Mouse (Mus musculus) MEL (cell line): ENCODE data around the gene Sgtb. TPM values are rescaled to one million over a fixed set of nuclear protein-coding genes. Genes with fewer than 3 reads are reported as not detected.

Experiments
- DNase-seq: peaks from one replicate; pipeline ENCODE4 v3.0.0; 2011; ENCODE audit warnings: low read depth, low spot score
- H3K27ac ChIP-seq: 2 replicates; pipeline ENCODE4 v1.5.1; 2012; ENCODE audit warnings: low read depth, mild to moderate bottlenecking, control low read depth, low read length, moderate library complexity; ENCODE audit not compliant: control insufficient read depth
- H3K27me3 ChIP-seq, 2 experiments: fragments of 150-350 bp in 1 of 2; sonication (generic) in 1 of 2; 2 replicates each; pipeline ENCODE4 v1.6.1; 2012; ENCODE audit warnings: low read length in 2 of 2, mild to moderate bottlenecking in 2 of 2, improper control_type of control experiment in 1 of 2, moderate library complexity in 1 of 2; ENCODE audit not compliant: insufficient read depth in 2 of 2, control insufficient read depth in 1 of 2
- H3K36me3 ChIP-seq, 2 experiments: 2 replicates each; pipeline ENCODE4 v1.6.1; 2012 to 2014; ENCODE audit warnings: low read length in 2 of 2, improper control_type of control experiment in 1 of 2, inconsistent platforms in 1 of 2, mild to moderate bottlenecking in 1 of 2; ENCODE audit not compliant: insufficient read depth in 2 of 2, control insufficient read depth in 1 of 2
- H3K4me1 ChIP-seq, 2 experiments: fragments of 150-350 bp in 1 of 2; sonication (generic) in 1 of 2; 2 replicates each; pipeline ENCODE4 v1.6.1; 2012; ENCODE audit warnings: low read length in 2 of 2, improper control_type of control experiment in 1 of 2, mild to moderate bottlenecking in 1 of 2; ENCODE audit not compliant: insufficient read depth in 2 of 2, control insufficient read depth in 1 of 2
- H3K4me3 ChIP-seq, 2 experiments: fragments of 150-350 bp in 1 of 2; sonication (generic) in 1 of 2; 2 replicates each; pipeline ENCODE4 v1.5.1; 2012; ENCODE audit warnings: low read depth in 2 of 2, low read length in 2 of 2, mild to moderate bottlenecking in 2 of 2, moderate library complexity in 2 of 2, control low read depth in 1 of 2, improper control_type of control experiment in 1 of 2; ENCODE audit not compliant: control insufficient read depth in 1 of 2, insufficient read depth in 1 of 2
- H3K79me2 ChIP-seq: 2 replicates; pipeline ENCODE4 v1.6.1; 2012; ENCODE audit warnings: mild to moderate bottlenecking, low read length, moderate library complexity; ENCODE audit not compliant: control insufficient read depth, poor library complexity, insufficient read depth
- H3K9ac ChIP-seq: 2 replicates; pipeline ENCODE4 v1.6.1; 2012; ENCODE audit warnings: low read depth, mild to moderate bottlenecking, control low read depth, low read length, moderate library complexity; ENCODE audit not compliant: control insufficient read depth, poor library complexity, severe bottlenecking
- H3K9me3 ChIP-seq: fragments of 150-350 bp; sonication (generic); replicated peaks from 2 replicates; pipeline ENCODE4 v1.6.1; 2012; ENCODE audit warnings: mild to moderate bottlenecking, low read length, improper control_type of control experiment, moderate library complexity; ENCODE audit not compliant: insufficient read depth
- BHLHE40 ChIP-seq: IDR thresholded peaks from 2 replicates; pipeline ENCODE4 v1.6.1; 2012; ENCODE audit warnings: low read depth, mild to moderate bottlenecking, inconsistent platforms, low read length, improper control_type of control experiment, borderline replicate concordance
- CHD1 ChIP-seq: IDR thresholded peaks from 2 replicates; pipeline ENCODE4 v1.6.1; 2012; ENCODE audit warnings: low read depth, mild to moderate bottlenecking, inconsistent platforms, low read length, improper control_type of control experiment
- CTCF ChIP-seq, 3 experiments: IDR thresholded peaks in 2 of 3; conservative IDR thresholded peaks in 1 of 3; 2 replicates each; pipeline ENCODE4 v1.5.1; 2011 to 2012; ENCODE audit warnings: low read length in 3 of 3, low read depth in 2 of 3, mild to moderate bottlenecking in 2 of 3, improper control_type of control experiment in 1 of 3, inconsistent platforms in 1 of 3, mixed read lengths in 1 of 3, moderate library complexity in 1 of 3; ENCODE audit not compliant: control insufficient read depth in 1 of 3, insufficient read depth in 1 of 3, poor library complexity in 1 of 3, severe bottlenecking in 1 of 3
- EP300 ChIP-seq, 2 experiments: IDR thresholded peaks; 2 replicates each; pipeline ENCODE4 v1.6.1; 2011; ENCODE audit warnings: improper control_type of control experiment in 2 of 2, low read length in 2 of 2, low read depth in 1 of 2, mild to moderate bottlenecking in 1 of 2
- HCFC1 ChIP-seq: IDR thresholded peaks from 2 replicates; pipeline ENCODE4 v1.6.1; 2012; ENCODE audit warnings: low read depth, mild to moderate bottlenecking, inconsistent platforms, low read length, improper control_type of control experiment, moderate library complexity
- JUND ChIP-seq: IDR thresholded peaks from 2 replicates; pipeline ENCODE4 v1.6.1; 2011; ENCODE audit warnings: low read depth, mild to moderate bottlenecking, improper control_type of control experiment, low read length
- MAX ChIP-seq: IDR thresholded peaks from 2 replicates; pipeline ENCODE4 v1.6.1; 2011; ENCODE audit warnings: low read length, improper control_type of control experiment
- MAZ ChIP-seq: IDR thresholded peaks from 2 replicates; pipeline ENCODE4 v1.6.1; 2012; ENCODE audit warnings: low read depth, mild to moderate bottlenecking, inconsistent platforms, low read length, improper control_type of control experiment
- MYC ChIP-seq: IDR thresholded peaks from 2 replicates; pipeline ENCODE4 v1.6.1; 2011; ENCODE audit warnings: low read depth, mild to moderate bottlenecking, low read length, improper control_type of control experiment, moderate library complexity
- NELFE ChIP-seq: IDR thresholded peaks from 2 replicates; pipeline ENCODE4 v1.6.1; 2011; ENCODE audit warnings: low read depth, low read length, improper control_type of control experiment
- POLR2A ChIP-seq, 2 experiments: IDR thresholded peaks; 2 replicates each; pipeline ENCODE4 v1.6.1; 2011 to 2012; ENCODE audit warnings: low read length in 2 of 2, mild to moderate bottlenecking in 2 of 2, control low read depth in 1 of 2, improper control_type of control experiment in 1 of 2, low read depth in 1 of 2, moderate library complexity in 1 of 2; ENCODE audit not compliant: control insufficient read depth in 1 of 2, insufficient read depth in 1 of 2, poor library complexity in 1 of 2
- POLR2AphosphoS5 ChIP-seq: IDR thresholded peaks from 2 replicates; pipeline ENCODE4 v1.6.1; 2012; ENCODE audit warnings: low read depth, borderline replicate concordance, mild to moderate bottlenecking, inconsistent platforms, low read length, moderate library complexity, mixed read lengths
- RAD21 ChIP-seq: IDR thresholded peaks from 2 replicates; pipeline ENCODE4 v1.6.1; 2011; ENCODE audit warnings: mild to moderate bottlenecking, low read depth, low read length, improper control_type of control experiment
- SIN3A ChIP-seq: IDR thresholded peaks from 2 replicates; pipeline ENCODE4 v1.6.1; 2012; ENCODE audit warnings: low read length, improper control_type of control experiment, inconsistent platforms
- SMC3 ChIP-seq: IDR thresholded peaks from 2 replicates; pipeline ENCODE4 v1.6.1; 2011; ENCODE audit warnings: low read depth, low read length, improper control_type of control experiment
- TBP ChIP-seq: IDR thresholded peaks from 2 replicates; pipeline ENCODE4 v1.8.0; 2011; ENCODE audit warnings: low read depth, low read length, improper control_type of control experiment
- USF2 ChIP-seq, 2 experiments: IDR thresholded peaks; 2 replicates each; pipeline ENCODE4 v1.6.1; 2011 to 2012; ENCODE audit warnings: improper control_type of control experiment in 2 of 2, low read length in 2 of 2, borderline replicate concordance in 1 of 2, inconsistent platforms in 1 of 2, low read depth in 1 of 2, mild to moderate bottlenecking in 1 of 2; ENCODE audit not compliant: insufficient read depth in 1 of 2
- ZC3H11A ChIP-seq: IDR thresholded peaks from 2 replicates; pipeline ENCODE4 v1.6.1; 2012; ENCODE audit warnings: low read depth, mild to moderate bottlenecking, inconsistent platforms, low read length, improper control_type of control experiment
- ZKSCAN1 ChIP-seq: IDR thresholded peaks from 2 replicates; pipeline ENCODE4 v1.6.1; 2012; ENCODE audit warnings: low read depth, mild to moderate bottlenecking, inconsistent platforms, low read length, improper control_type of control experiment, moderate library complexity
- ZNF384 ChIP-seq: IDR thresholded peaks from 2 replicates; pipeline ENCODE4 v1.6.1; 2012; ENCODE audit warnings: low read depth, mild to moderate bottlenecking, inconsistent platforms, low read length, improper control_type of control experiment
- polyA plus RNA-seq, 2 experiments: library from polyadenylated mRNA; stranded (reverse) in 1 of 2; unstranded in 1 of 2; fragments of >175 nt in 1 of 2; fragments of >200 nt in 1 of 2; gene quantifications; 2 replicates each; pipeline versions ENCODE4 v1.2.1 to v1.2.4; 2012; ENCODE audit warnings: low replicate concordance in 2 of 2, low read depth in 1 of 2; ENCODE audit not compliant: insufficient read length in 2 of 2, insufficient read depth in 1 of 2, missing spikeins in 1 of 2
- total RNA-seq: library from RNA; depleted of rRNA; stranded (reverse); fragments of 300-350 nt; gene quantifications from 2 replicates; pipeline ENCODE4 v1.2.3, GENCODE M21; 2012

The Sgtb gene
- total and polyA plus RNA-seq, 3 experiments, result 0.11 TPM; not detected in 2

DNA sequence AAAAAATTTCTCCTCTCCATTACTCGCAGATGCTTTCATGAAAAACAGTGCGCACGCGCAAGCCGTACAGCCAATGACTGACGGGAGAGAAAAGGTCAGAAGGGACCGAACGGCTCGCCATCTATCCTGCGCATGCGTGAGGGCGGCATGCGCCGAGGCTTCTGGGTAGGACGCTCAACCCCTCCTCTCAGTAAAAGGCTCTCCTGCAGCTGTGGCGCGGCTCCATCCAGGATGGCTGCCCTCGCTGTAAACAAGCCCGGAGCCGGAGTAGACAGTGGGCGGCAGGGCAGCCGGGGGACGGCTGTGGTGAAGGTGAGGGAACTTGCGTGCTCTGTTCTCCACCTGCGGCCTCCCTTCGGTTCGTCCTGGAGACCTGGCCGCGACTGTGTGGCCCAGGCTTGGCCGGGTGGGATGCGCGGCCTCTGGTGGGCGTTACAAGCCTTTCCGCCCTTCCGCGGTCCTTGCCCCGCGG lies 69.1 kb downstream of the Sgtb start, which contains the start of gene Trim23 (continued):
- no peak for TF ChIP-seq ZNF384
- peak; percentile 79 for TF ChIP-seq MAZ
- no peak for TF ChIP-seq SMC3
- TF ChIP-seq MYC, result no peak
- TF ChIP-seq MAX, result peak; percentile 45
- TF ChIP-seq NELFE, result peak; percentile 80
- TF ChIP-seq TBP, result no peak
- no peak for TF ChIP-seq ZKSCAN1
- no peak for TF ChIP-seq RAD21

DNA sequence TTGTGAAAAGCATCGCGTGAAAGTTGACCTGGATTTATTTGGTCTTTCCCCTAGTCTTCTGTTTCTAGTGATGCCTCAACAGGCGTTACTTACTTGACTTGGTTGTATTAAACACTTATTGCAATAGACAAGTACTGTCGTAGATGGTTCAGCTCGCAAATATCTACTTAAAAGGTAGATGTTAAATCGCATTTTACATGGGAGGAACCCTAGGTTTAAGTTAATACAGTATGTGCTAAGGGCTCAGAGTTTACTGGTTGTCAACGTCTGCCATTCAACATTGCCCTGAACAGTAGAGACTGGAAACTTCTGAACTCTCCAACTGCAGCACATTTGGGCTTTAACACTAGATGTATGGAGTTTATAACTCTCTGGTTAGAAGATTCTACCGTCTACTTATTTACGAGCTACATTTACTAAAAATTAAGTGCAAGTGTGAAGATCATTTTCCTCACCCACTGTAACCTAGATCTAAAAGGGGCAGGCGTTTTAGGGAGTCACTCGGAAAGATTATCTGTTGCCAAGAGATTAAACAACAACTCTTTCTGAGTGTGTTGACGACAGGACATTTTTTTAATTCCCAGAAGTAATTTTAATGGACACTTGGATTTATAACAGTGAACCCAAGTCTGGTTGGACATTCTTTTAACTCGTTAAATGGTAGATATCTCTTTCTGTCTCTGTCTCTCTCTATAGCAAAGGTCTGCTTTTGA lies 69.8 kb downstream of the Sgtb start:
- H3K9ac ChIP-seq, result peak overlapping the region; percentile 89
- peak overlapping the region; percentile 64 to 89 for H3K4me3 ChIP-seq
- H3K79me2 ChIP-seq, result peaks cover 26% of the 10 kb centered on the region
- H3K36me3 ChIP-seq, result peaks cover 1 to 7% of the 10 kb centered on the region in 2 experiments; a peak in 3 of 4 replicates
- DNase-seq, result peak; percentile 65
- H3K4me1 ChIP-seq, result peaks cover 0 to 2% of the 10 kb centered on the region in 2 experiments; a peak in 3 of 4 replicates
- H3K27ac ChIP-seq, result peak overlapping the region; percentile 56
- no peaks in the 10 kb centered on the region for H3K9me3 ChIP-seq
- TF ChIP-seq POLR2A (IDR thresholded peaks at IDR 0.05; ENCODE audit: control insufficient read depth in 1 of 2, insufficient read depth in 1 of 2, low read depth in 1 of 2, low read length in 2 of 2, poor library complexity in 1 of 2) (no peak), POLR2AphosphoS5 (no peak), ZC3H11A (no peak), USF2 (IDR thresholded peaks at IDR 0.05; ENCODE audit: borderline replicate concordance in 1 of 2, insufficient read depth in 1 of 2, low read depth in 1 of 2, low read length in 2 of 2) (no peak), CHD1 (peak; percentile 37; the same call in 1 of the 2 replicates), HCFC1 (no peak), EP300 (IDR thresholded peaks at IDR 0.05; ENCODE audit: low read depth in 1 of 2, low read length in 2 of 2) (0 out of 4 replicates have a peak, but pooled peaks have one; percentile 3 to 5), SIN3A (peak; percentile 65; the same call in 1 of the 2 replicates), BHLHE40 (no peak), JUND (no peak), CTCF (IDR thresholded peaks at IDR 0.05 in 2 of 3, conservative IDR thresholded peaks at IDR 0.05 in 1 of 3; ENCODE audit: control insufficient read depth in 1 of 3, insufficient read depth in 1 of 3, low read depth in 2 of 3, low read length in 3 of 3, poor library complexity in 1 of 3, severe bottlenecking in 1 of 3) (no peak)
- H3K27me3 ChIP-seq, result no peaks in the 10 kb centered on the region
